Mouse (Mus musculus) heart, adult 2 months (tissue): ENCODE measurements around the gene Dlx3.

Experiments
- CTCF ChIP-seq: fragments of 200-600 bp; IDR thresholded peaks from 2 replicates; pipeline ENCODE4 v1.8.1; 2022; ENCODE audit warnings: antibody characterized with exemption, mild to moderate bottlenecking, moderate library complexity
- POLR2A ChIP-seq: fragments of 200-500 bp; IDR thresholded peaks from 2 replicates; pipeline ENCODE4 v1.6.1; 2011; ENCODE audit warnings: mild to moderate bottlenecking, low read depth, low read length, control low read depth; ENCODE audit not compliant: insufficient read depth

DNA sequence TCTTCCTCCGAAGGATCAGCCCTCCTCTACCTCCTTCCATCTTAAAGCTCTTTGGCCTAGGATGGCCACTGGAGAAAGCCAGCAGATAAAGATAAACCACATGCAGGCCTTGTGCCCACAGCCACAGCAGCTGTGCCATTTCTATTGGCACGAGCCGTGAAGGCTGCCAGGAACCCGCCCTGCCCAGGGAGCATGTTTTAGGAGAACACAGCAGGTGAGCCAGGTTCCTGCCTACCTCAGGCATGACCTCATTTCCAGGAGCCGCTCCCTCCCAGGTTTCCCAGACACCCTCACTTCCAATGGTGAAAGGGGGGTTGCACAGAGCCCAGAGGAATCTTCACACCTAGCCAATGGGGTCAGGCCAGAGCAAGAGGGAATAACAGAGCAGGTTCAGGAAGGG lies 47.1 kb upstream of the Dlx3 start:
- TF ChIP-seq CTCF: no peak
- TF ChIP-seq POLR2A: no peak
